Mouse (Mus musculus): ENCODE data around the gene Rmdn2.
A peak's percentile ranks its signal among the peaks of the same experiment; 100 is the strongest.

Rmdn2 gene

GRCm38 (mm10) chr17:79611545-79611944 lies at the start of gene Rmdn2:
TSS of gene Rmdn2 (plus strand) at chr17:79611863.
- DNase-seq = no peak

GRCm38 (mm10) chr17:79563067-79563620 lies 48.5 kb upstream of the Rmdn2 start:
- no peak for DNase-seq

- DNase-seq = no peak
These were observed 47.9 kb upstream of the Rmdn2 start for GRCm38 (mm10) chr17:79563721-79564120.

GRCm38 (mm10) chr17:79565241-79565961 lies 46.3 kb upstream of the Rmdn2 start:
- DNase-seq = no peak

- no peak for DNase-seq
These were observed 43.3 kb upstream of the Rmdn2 start for GRCm38 (mm10) chr17:79568401-79568800.

GRCm38 (mm10) chr17:79578328-79578727 lies 33.3 kb upstream of the Rmdn2 start:
- DNase-seq = no peak

- DNase-seq = peak; percentile 42 to 81
These were observed 31.3 kb upstream of the Rmdn2 start for GRCm38 (mm10) chr17:79580264-79580920.

GRCm38 (mm10) chr17:79583466-79583865 lies 28.2 kb upstream of the Rmdn2 start:
- no peak for DNase-seq

- no peak for DNase-seq
These were observed 27.3 kb upstream of the Rmdn2 start for GRCm38 (mm10) chr17:79584246-79584800.

- DNase-seq = no peak
These were observed 21.8 kb upstream of the Rmdn2 start for GRCm38 (mm10) chr17:79589913-79590312.

- no peak for DNase-seq
These were observed 15.7 kb upstream of the Rmdn2 start for GRCm38 (mm10) chr17:79595996-79596395.

GRCm38 (mm10) chr17:79598151-79598550 lies 13.5 kb upstream of the Rmdn2 start:
- no peak for DNase-seq

GRCm38 (mm10) chr17:79598596-79599577 lies 12.8 kb upstream of the Rmdn2 start:
- DNase-seq = no peak

- no peak for DNase-seq
These were observed 11.6 kb upstream of the Rmdn2 start for GRCm38 (mm10) chr17:79600108-79600507.

GRCm38 (mm10) chr17:79602381-79602780 lies 9.3 kb upstream of the Rmdn2 start:
- no peak for DNase-seq

GRCm38 (mm10) chr17:79603427-79603826 lies 8.2 kb upstream of the Rmdn2 start:
- no peak for DNase-seq

- DNase-seq = no peak
These were observed 5.9 kb upstream of the Rmdn2 start for GRCm38 (mm10) chr17:79605794-79606193.

- no peak for DNase-seq
These were observed 2.0 kb upstream of the Rmdn2 start for GRCm38 (mm10) chr17:79609697-79610096.

- no peak for DNase-seq
These were observed 1.4 kb upstream of the Rmdn2 start for GRCm38 (mm10) chr17:79610163-79610755.

- DNase-seq = peak; percentile 61 to 70
These were observed 3.3 kb downstream of the Rmdn2 start for GRCm38 (mm10) chr17:79614691-79615588.

- DNase-seq = no peak
These were observed 4.2 kb downstream of the Rmdn2 start for GRCm38 (mm10) chr17:79615897-79616296.

Measured in kidney, adult 8-10 months (tissue).